Mouse (Mus musculus) embryonic facial prominence, embryonic 12.5 days (tissue): ENCODE measurements around the gene Mapk11. TPM values are rescaled to one million over a fixed set of nuclear protein-coding genes. Genes with fewer than 3 reads are reported as not detected.

Experiments used
- ATAC-seq: fragments of 200-750 bp; cut with Nextera tagmentation; 2 replicates; pipeline ENCODE4 v1.8.0; 2017; ENCODE audit not compliant: insufficient number of reproducible peaks, insufficient read depth, low FRiP score, low TSS enrichment
- H3K27ac ChIP-seq: fragments of 300-500 bp; sonication (generic); 2 replicates; pipeline ENCODE4 v1.5.1; 2016; ENCODE audit warnings: mild to moderate bottlenecking
- H3K27me3 ChIP-seq: fragments of 300-500 bp; sonication (generic); 2 replicates; pipeline ENCODE4 v1.6.1; 2016; ENCODE audit warnings: mild to moderate bottlenecking, moderate library complexity
- H3K36me3 ChIP-seq: fragments of 300-500 bp; sonication (generic); 2 replicates; pipeline ENCODE4 v1.6.1; 2016; ENCODE audit warnings: mild to moderate bottlenecking
- H3K4me1 ChIP-seq: fragments of 300-500 bp; sonication (generic); 2 replicates; pipeline ENCODE4 v1.6.1; 2016
- H3K4me2 ChIP-seq: fragments of 300-500 bp; sonication (generic); replicated peaks from 2 replicates; pipeline ENCODE4 v1.6.1; 2016; ENCODE audit warnings: mild to moderate bottlenecking, moderate library complexity
- H3K4me3 ChIP-seq: fragments of 300-500 bp; sonication (generic); 2 replicates; pipeline ENCODE4 v1.5.1; 2016; ENCODE audit warnings: mild to moderate bottlenecking
- H3K9ac ChIP-seq: fragments of 300-500 bp; sonication (generic); 2 replicates; pipeline ENCODE4 v1.6.1; 2016; ENCODE audit warnings: mild to moderate bottlenecking, moderate library complexity
- H3K9me3 ChIP-seq: fragments of 300-500 bp; sonication (generic); 2 replicates; pipeline ENCODE4 v1.6.1; 2016; ENCODE audit warnings: mild to moderate bottlenecking, moderate library complexity
- WGBS: fragments of 180-500 bp; shearing (Covaris S2); methylation state at CpG from one replicate; pipeline ENCODE4 v1.1.7; 2016; 5-methylcytosine and 5-hydroxymethylcytosine counted together
- polyA plus RNA-seq: library from polyadenylated mRNA; unstranded; fragments of >200 nt; fragmentation: Nextera tagmentation; extraction: Ambion mirVana; gene quantifications from 2 replicates; pipeline ENCODE4 v1.2.1, GENCODE M21; 2016

The Mapk11 gene
- polyA plus RNA-seq, 1 experiment from 2014 or later = 14.0 TPM

GRCm38 (mm10) chr15:89173024-89173905 is 23.8 kb upstream of the Mapk11 start:
- peaks cover 88% of the 10 kb centered on the region for H3K4me1 ChIP-seq
- peaks cover 7% of the 10 kb centered on the region for H3K36me3 ChIP-seq
- H3K27ac ChIP-seq = peak overlapping the region; percentile 79
- under 1% methylated on average over 65 of the region's 65 CpGs for WGBS
- ATAC-seq = no peak
- peak overlapping the region; percentile 59 for H3K4me3 ChIP-seq
- H3K4me2 ChIP-seq = peak overlapping the region; percentile 100
- H3K9ac ChIP-seq = peak overlapping the region; percentile 74
- H3K27me3 ChIP-seq = no peaks in the 10 kb centered on the region
- no peaks in the 10 kb centered on the region for H3K9me3 ChIP-seq

- H3K36me3 ChIP-seq = peaks cover 16% of the 10 kb centered on the region
- no peak for ATAC-seq
- no peaks in the 10 kb centered on the region for H3K9me3 ChIP-seq
- peak overlapping the region; percentile 74 for H3K9ac ChIP-seq
- WGBS = 29% methylated on average over 17 of the region's 17 CpGs
- peaks cover 79% of the 10 kb centered on the region for H3K4me1 ChIP-seq
- H3K4me2 ChIP-seq = peak overlapping the region; percentile 100
- H3K27me3 ChIP-seq = no peaks in the 10 kb centered on the region
- H3K27ac ChIP-seq = peak overlapping the region; percentile 79
- peak overlapping the region; percentile 59 for H3K4me3 ChIP-seq
These were observed 23.0 kb upstream of the Mapk11 start for GRCm38 (mm10) chr15:89172276-89172935.

GRCm38 (mm10) chr15:89171526-89172051 is 22.2 kb upstream of the Mapk11 start:
- Histone ChIP-seq H3K9ac (no peak overlapping the region; the same call in 1 of the 2 replicates), H3K36me3 (peaks cover 24% of the 10 kb centered on the region), H3K4me2 (no peak overlapping the region), H3K27ac (no peak overlapping the region), H3K9me3 (no peaks in the 10 kb centered on the region), H3K27me3 (no peaks in the 10 kb centered on the region), H3K4me1 (peaks cover 71% of the 10 kb centered on the region), H3K4me3 (no peak overlapping the region)
- WGBS = 91% methylated on average over 5 of the region's 5 CpGs
- ATAC-seq = no peak

GRCm38 (mm10) chr15:89170102-89170501 is 20.7 kb upstream of the Mapk11 start:
- H3K27me3 ChIP-seq = no peaks in the 10 kb centered on the region
- WGBS = 56% methylated on average over 3 of the region's 3 CpGs
- no peaks in the 10 kb centered on the region for H3K9me3 ChIP-seq
- H3K9ac ChIP-seq = no peak overlapping the region
- H3K27ac ChIP-seq = peak overlapping the region; percentile 84
- peak overlapping the region; percentile 39; the same call in 1 of the 2 replicates for H3K4me2 ChIP-seq
- H3K4me1 ChIP-seq = peaks cover 56% of the 10 kb centered on the region
- H3K36me3 ChIP-seq = peaks cover 39% of the 10 kb centered on the region
- no peak for ATAC-seq
- H3K4me3 ChIP-seq = no peak overlapping the region

GRCm38 (mm10) chr15:89169431-89169830 is 20.0 kb upstream of the Mapk11 start:
- peaks cover 46% of the 10 kb centered on the region for H3K36me3 ChIP-seq
- peak overlapping the region; percentile 39 for H3K4me2 ChIP-seq
- H3K4me3 ChIP-seq = 0 out of 2 replicates have a peak overlapping the region, but pooled peaks have one; percentile 3
- H3K27ac ChIP-seq = peak overlapping the region; percentile 84
- peak; percentile 64 for ATAC-seq
- H3K9me3 ChIP-seq = no peaks in the 10 kb centered on the region
- 5% methylated on average over 10 of the region's 10 CpGs for WGBS
- peaks cover 51% of the 10 kb centered on the region for H3K4me1 ChIP-seq
- no peaks in the 10 kb centered on the region for H3K27me3 ChIP-seq
- H3K9ac ChIP-seq = peak overlapping the region; percentile 43

GRCm38 (mm10) chr15:89168922-89169321 is 19.5 kb upstream of the Mapk11 start:
- peaks cover 46% of the 10 kb centered on the region for H3K4me1 ChIP-seq
- ATAC-seq = no peak
- H3K27ac ChIP-seq = peak overlapping the region; percentile 84
- peak overlapping the region; percentile 39 for H3K4me2 ChIP-seq
- WGBS = 54% methylated on average over 10 of the region's 10 CpGs
- no peak overlapping the region; the same call in 1 of the 2 replicates for H3K9ac ChIP-seq
- H3K9me3 ChIP-seq = no peaks in the 10 kb centered on the region
- H3K4me3 ChIP-seq = 0 out of 2 replicates have a peak overlapping the region, but pooled peaks have one; percentile 3
- H3K36me3 ChIP-seq = peaks cover 51% of the 10 kb centered on the region
- H3K27me3 ChIP-seq = no peaks in the 10 kb centered on the region

GRCm38 (mm10) chr15:89165478-89165877 is 16.1 kb upstream of the Mapk11 start:
- no peak overlapping the region for H3K4me2 ChIP-seq
- no peak for ATAC-seq
- no peaks in the 10 kb centered on the region for H3K9me3 ChIP-seq
- H3K9ac ChIP-seq = no peak overlapping the region
- H3K4me1 ChIP-seq = peaks cover 18% of the 10 kb centered on the region
- H3K36me3 ChIP-seq = peaks cover 85% of the 10 kb centered on the region
- H3K27me3 ChIP-seq = no peaks in the 10 kb centered on the region
- H3K4me3 ChIP-seq = no peak overlapping the region
- WGBS = 91% methylated on average over 12 of the region's 12 CpGs
- H3K27ac ChIP-seq = no peak overlapping the region

GRCm38 (mm10) chr15:89161397-89161796 is 12.0 kb upstream of the Mapk11 start:
- H3K27ac ChIP-seq = no peak overlapping the region
- WGBS = 80% methylated on average over 9 of the region's 9 CpGs
- no peaks in the 10 kb centered on the region for H3K9me3 ChIP-seq
- H3K36me3 ChIP-seq = peaks cover 100% of the 10 kb centered on the region
- H3K9ac ChIP-seq = no peak overlapping the region
- no peak overlapping the region for H3K4me3 ChIP-seq
- no peaks in the 10 kb centered on the region for H3K27me3 ChIP-seq
- H3K4me2 ChIP-seq = no peak overlapping the region
- ATAC-seq = no peak
- H3K4me1 ChIP-seq = no peaks in the 10 kb centered on the region

GRCm38 (mm10) chr15:89158516-89158915 is 9.1 kb upstream of the Mapk11 start:
- no peak overlapping the region for H3K4me3 ChIP-seq
- no peak overlapping the region for H3K9ac ChIP-seq
- 96% methylated on average over 16 of the region's 16 CpGs for WGBS

GRCm38 (mm10) chr15:89157954-89158353 is 8.5 kb upstream of the Mapk11 start:
- H3K27ac ChIP-seq = no peak overlapping the region
- no peak overlapping the region for H3K4me2 ChIP-seq
- peaks cover 97% of the 10 kb centered on the region for H3K36me3 ChIP-seq
- no peaks in the 10 kb centered on the region for H3K9me3 ChIP-seq
- no peaks in the 10 kb centered on the region for H3K4me1 ChIP-seq
- WGBS = 67% methylated on average over 7 of the region's 7 CpGs
- H3K9ac ChIP-seq = no peak overlapping the region
- H3K4me3 ChIP-seq = no peak overlapping the region
- ATAC-seq = no peak
- no peaks in the 10 kb centered on the region for H3K27me3 ChIP-seq

More at GRCm38 (mm10) chr15:89158516-89158915, 9.1 kb upstream of the Mapk11 start:
- H3K36me3 ChIP-seq = peaks cover 100% of the 10 kb centered on the region
- no peak overlapping the region for H3K27ac ChIP-seq
- H3K27me3 ChIP-seq = no peaks in the 10 kb centered on the region
- H3K4me2 ChIP-seq = no peak overlapping the region
- no peaks in the 10 kb centered on the region for H3K9me3 ChIP-seq
- no peak for ATAC-seq
- H3K4me1 ChIP-seq = no peaks in the 10 kb centered on the region

GRCm38 (mm10) chr15:89152312-89152711 is 2.9 kb upstream of the Mapk11 start:
- Histone ChIP-seq H3K4me1 (peaks cover 15% of the 10 kb centered on the region), H3K36me3 (peaks cover 40% of the 10 kb centered on the region), H3K9ac (no peak overlapping the region), H3K9me3 (no peaks in the 10 kb centered on the region), H3K27me3 (peaks cover 28% of the 10 kb centered on the region), H3K4me2 (no peak overlapping the region), H3K4me3 (no peak overlapping the region), H3K27ac (no peak overlapping the region)
- ATAC-seq = no peak
